22 mouse cellular contexts compared by ENCODE assay signal in genomic region chr3:41162514-41162913, GRCm38 (mm10).
"Had no signal": no experiment of that assay in that cellular context is flagged by ENCODE, and none has a peak within 500 bp of the region (broad histone marks: within the 10 kb centered on the region; RNA-seq: fewer than 3 reads in every experiment).

No protein-coding gene starts in this region.

- H3K4me2 ChIP-seq: limb, embryonic 13.5 days; lung, embryonic 15.5 days; midbrain, embryonic 13.5 days; neural tube, embryonic 13.5 days; stomach, embryonic 15.5 days had no signal

- H3K4me3 ChIP-seq: layer of hippocampus, adult 2 months; limb, embryonic 10.5 days; limb, embryonic 13.5 days; lung, embryonic 15.5 days; megakaryocyte, embryonic 14.5 days; midbrain, embryonic 10.5 days; midbrain, embryonic 13.5 days; myocyte; neural tube, embryonic 13.5 days; stomach, embryonic 15.5 days had no signal

- H3K27me3 ChIP-seq: limb, embryonic 13.5 days; lung, embryonic 15.5 days; midbrain, embryonic 13.5 days; neural tube, embryonic 13.5 days; stomach, embryonic 15.5 days had no signal

- H3K27ac ChIP-seq: kidney, postnatal 0 days; layer of hippocampus, adult 2 months; limb, embryonic 10.5 days; limb, embryonic 13.5 days; lung, embryonic 15.5 days; midbrain, embryonic 10.5 days; midbrain, embryonic 13.5 days; neural tube, embryonic 13.5 days; stomach, embryonic 15.5 days had no signal

- H3K4me1 ChIP-seq: limb, embryonic 10.5 days; limb, embryonic 13.5 days; lung, embryonic 15.5 days; megakaryocyte, embryonic 14.5 days; midbrain, embryonic 10.5 days; midbrain, embryonic 13.5 days; neural tube, embryonic 13.5 days; stomach, embryonic 15.5 days had no signal

- H3K9me3 ChIP-seq: limb, embryonic 10.5 days; limb, embryonic 13.5 days; lung, embryonic 15.5 days; midbrain, embryonic 10.5 days; midbrain, embryonic 13.5 days; neural tube, embryonic 13.5 days; stomach, embryonic 15.5 days had no signal

- DNase-seq: kidney, adult 2 months; kidney, postnatal 25 days; layer of hippocampus, adult 9-11 months; lung, adult 18-20 months; lung, postnatal 10 days; lung, postnatal 36 days; retina, postnatal 1 day; right cerebral cortex, postnatal 25 days; spleen, adult 18-20 months; thymus, postnatal 25 days had no signal

- H3K36me3 ChIP-seq: limb, embryonic 10.5 days; limb, embryonic 13.5 days; lung, embryonic 15.5 days; midbrain, embryonic 10.5 days; midbrain, embryonic 13.5 days; neural tube, embryonic 13.5 days; stomach, embryonic 15.5 days had no signal

- ATAC-seq: midbrain, embryonic 13.5 days; midbrain, embryonic 16.5 days had no signal

- H3K9ac ChIP-seq: limb, embryonic 13.5 days; lung, embryonic 15.5 days; midbrain, embryonic 13.5 days; neural tube, embryonic 13.5 days; stomach, embryonic 15.5 days had no signal
